Mouse (Mus musculus) liver, adult 2 months (tissue): Measurements from ENCODE around the gene Atp5g2.

Source experiments
- CTCF ChIP-seq: fragments of 200-500 bp; IDR thresholded peaks from 2 replicates; pipeline ENCODE4 v1.5.1; 2011; ENCODE audit warnings: low read depth, low read length, control low read depth
- POLR2A ChIP-seq: fragments of 200-500 bp; IDR thresholded peaks from 2 replicates; pipeline ENCODE4 v1.6.1; 2011; ENCODE audit warnings: low read length, control low read depth; ENCODE audit not compliant: insufficient read depth; ENCODE audit errors: extremely low read depth

GRCm38 (mm10) chr15:102623121-102623520 is 49.0 kb downstream of the Atp5g2 start:
- no peak for TF ChIP-seq CTCF
- no peak for TF ChIP-seq POLR2A
